Mouse (Mus musculus) bone marrow macrophage, adult 2 months (primary cell): Measurements from ENCODE around the gene Dpyd. TPM values are rescaled to one million over a fixed set of nuclear protein-coding genes. Genes with fewer than 3 reads are reported as not detected.

Experiments
- H3K27ac ChIP-seq: 2 replicates; pipeline ENCODE4 v1.5.1; 2012; ENCODE audit warnings: low read depth, low read length; ENCODE audit not compliant: insufficient read depth
- H3K4me1 ChIP-seq: 2 replicates; pipeline ENCODE4 v1.6.1; 2012; ENCODE audit warnings: low read length; ENCODE audit not compliant: control insufficient read depth, insufficient read depth
- H3K4me3 ChIP-seq: 2 replicates; pipeline ENCODE4 v1.5.1; 2012; ENCODE audit warnings: mild to moderate bottlenecking, low read length, moderate library complexity; ENCODE audit not compliant: insufficient read depth
- CTCF ChIP-seq: IDR thresholded peaks from 2 replicates; pipeline ENCODE4 v1.5.1; 2012; ENCODE audit warnings: low read depth, mild to moderate bottlenecking, low read length, moderate library complexity
- POLR2A ChIP-seq: IDR thresholded peaks from 2 replicates; pipeline ENCODE4 v1.6.1; 2012; ENCODE audit warnings: mild to moderate bottlenecking, low read depth, low read length, borderline replicate concordance
- polyA plus RNA-seq: library from polyadenylated mRNA; stranded (reverse); fragments of >200 nt; gene quantifications from 2 replicates; pipeline ENCODE4 v1.2.4, GENCODE M21; 2012; ENCODE audit not compliant: missing spikeins, insufficient read depth, insufficient read length

Gene Dpyd
- polyA plus RNA-seq, 1 experiment: not detected

GRCm38 (mm10) chr3:118676052-118676777, 114.3 kb downstream of the Dpyd start:
- Histone ChIP-seq H3K27ac (no peak overlapping the region), H3K4me1 (no peaks in the 10 kb centered on the region), H3K4me3 (no peak overlapping the region)
- TF ChIP-seq CTCF: no peak
- TF ChIP-seq POLR2A: no peak

- Histone ChIP-seq H3K4me3 (no peak overlapping the region), H3K27ac (no peak overlapping the region), H3K4me1 (no peaks in the 10 kb centered on the region)
- no peak for TF ChIP-seq POLR2A
- TF ChIP-seq CTCF: no peak
Measured at GRCm38 (mm10) chr3:118680803-118681202, 118.9 kb downstream of the Dpyd start.

GRCm38 (mm10) chr3:118750269-118750668, 188.3 kb downstream of the Dpyd start:
- TF ChIP-seq CTCF: no peak
- no peak for TF ChIP-seq POLR2A
- H3K27ac ChIP-seq: no peak overlapping the region
- H3K4me1 ChIP-seq: no peaks in the 10 kb centered on the region
- no peak overlapping the region for H3K4me3 ChIP-seq

GRCm38 (mm10) chr3:118753623-118754022, 191.7 kb downstream of the Dpyd start:
- H3K4me3 ChIP-seq: no peak overlapping the region
- TF ChIP-seq CTCF (no peak), POLR2A (no peak)
- H3K4me1 ChIP-seq: no peaks in the 10 kb centered on the region
- no peak overlapping the region for H3K27ac ChIP-seq

GRCm38 (mm10) chr3:118756099-118756498, 194.2 kb downstream of the Dpyd start:
- no peak overlapping the region for H3K27ac ChIP-seq
- no peak overlapping the region for H3K4me3 ChIP-seq
- TF ChIP-seq POLR2A: no peak
- TF ChIP-seq CTCF: no peak
- no peaks in the 10 kb centered on the region for H3K4me1 ChIP-seq

GRCm38 (mm10) chr3:118812885-118813284, 251.0 kb downstream of the Dpyd start:
- no peaks in the 10 kb centered on the region for H3K4me1 ChIP-seq
- TF ChIP-seq POLR2A (no peak), CTCF (no peak)
- no peak overlapping the region for H3K4me3 ChIP-seq
- no peak overlapping the region for H3K27ac ChIP-seq

GRCm38 (mm10) chr3:118850613-118851527, 288.9 kb downstream of the Dpyd start:
- TF ChIP-seq CTCF (no peak), POLR2A (no peak)
- Histone ChIP-seq H3K4me3 (no peak overlapping the region), H3K27ac (no peak overlapping the region), H3K4me1 (no peaks in the 10 kb centered on the region)

GRCm38 (mm10) chr3:118852711-118853110, 290.8 kb downstream of the Dpyd start:
- TF ChIP-seq CTCF (no peak), POLR2A (no peak)
- no peak overlapping the region for H3K27ac ChIP-seq
- no peaks in the 10 kb centered on the region for H3K4me1 ChIP-seq
- H3K4me3 ChIP-seq: no peak overlapping the region

GRCm38 (mm10) chr3:118855411-118855810, 293.5 kb downstream of the Dpyd start:
- TF ChIP-seq CTCF (no peak), POLR2A (no peak)
- no peak overlapping the region for H3K27ac ChIP-seq

More at GRCm38 (mm10) chr3:118855411-118855810, 293.5 kb downstream of the Dpyd start:
- H3K4me1 ChIP-seq: no peaks in the 10 kb centered on the region
- no peak overlapping the region for H3K4me3 ChIP-seq
